Mouse (Mus musculus): ENCODE data around the gene Camk1d.

Camk1d gene

DNA sequence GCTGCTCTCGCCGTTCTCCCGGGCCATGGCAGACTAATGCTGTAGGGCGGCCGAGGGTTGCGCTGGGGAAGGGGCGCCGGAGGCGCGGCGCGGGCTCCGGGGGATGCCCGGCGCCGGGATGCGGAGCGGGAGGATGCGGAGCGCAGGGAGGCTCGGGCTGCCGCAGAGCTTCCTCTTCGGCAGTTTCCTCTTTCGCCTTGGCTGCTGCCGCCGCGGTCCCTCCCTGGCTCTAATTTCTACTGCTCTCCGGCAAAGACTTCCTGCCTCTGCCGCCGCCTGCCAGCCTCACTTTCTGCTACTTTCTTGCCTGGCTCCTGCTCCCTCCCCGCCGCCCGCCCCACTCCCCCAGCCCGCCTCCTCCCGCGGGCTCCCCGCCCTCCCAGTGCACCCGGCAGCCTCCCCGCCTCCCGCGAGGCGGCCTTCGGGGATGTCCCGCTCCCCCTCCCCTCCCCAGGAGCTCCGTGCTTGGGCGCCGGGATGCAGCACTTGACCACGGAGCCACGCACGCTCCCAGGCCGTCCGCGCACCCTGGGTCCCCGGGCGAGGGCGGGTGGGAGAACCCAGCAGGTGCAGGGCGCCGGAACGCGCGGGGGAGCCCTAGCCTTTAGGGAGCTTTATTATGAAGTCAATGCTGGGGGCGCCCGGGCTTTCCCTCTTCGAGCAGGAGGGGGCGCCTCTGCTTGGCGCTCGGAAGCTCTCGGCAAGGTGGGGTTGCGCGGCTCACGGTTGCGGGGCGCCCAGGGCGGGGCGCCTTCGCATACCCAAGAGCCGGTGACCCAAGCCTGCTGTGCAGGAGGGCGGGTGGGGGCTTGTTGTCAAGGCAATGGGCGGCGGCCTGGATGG is at the start of gene Camk1d:
Camk1d (minus strand) TSS at position 305 of the 843 bp plus-strand sequence.
- peak; percentile 85 to 87 for DNase-seq

DNA sequence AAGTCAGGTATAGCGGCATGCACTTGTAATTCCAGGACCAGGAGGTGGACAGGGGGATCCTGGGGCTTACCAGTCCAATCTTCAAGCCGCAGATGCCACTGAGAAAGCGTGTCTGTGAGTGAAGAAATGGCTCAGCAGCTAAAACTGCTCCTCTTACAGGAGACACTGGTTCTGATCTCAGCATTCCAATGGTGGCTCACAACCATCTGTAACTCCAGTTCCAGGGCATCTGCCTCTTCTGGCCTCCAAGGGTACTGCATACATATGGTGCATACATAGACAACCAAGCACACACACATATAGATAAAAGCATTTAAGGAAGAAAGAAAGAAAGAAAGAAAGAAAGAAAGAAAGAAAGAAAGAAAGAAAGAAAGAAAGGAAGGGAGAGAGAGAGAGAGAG is 47.7 kb upstream of the Camk1d start:
- DNase-seq, result no peak

- no peak for DNase-seq
These were observed 46.2 kb upstream of the Camk1d start for GRCm38 (mm10) chr2:5760479-5761008.

GRCm38 (mm10) chr2:5758569-5758968 is 44.3 kb upstream of the Camk1d start:
- DNase-seq, result no peak

- DNase-seq, result no peak
These were observed 36.6 kb upstream of the Camk1d start for GRCm38 (mm10) chr2:5750872-5751271.

- DNase-seq, result no peak
These were observed 34.9 kb upstream of the Camk1d start for GRCm38 (mm10) chr2:5749210-5749609.

DNA sequence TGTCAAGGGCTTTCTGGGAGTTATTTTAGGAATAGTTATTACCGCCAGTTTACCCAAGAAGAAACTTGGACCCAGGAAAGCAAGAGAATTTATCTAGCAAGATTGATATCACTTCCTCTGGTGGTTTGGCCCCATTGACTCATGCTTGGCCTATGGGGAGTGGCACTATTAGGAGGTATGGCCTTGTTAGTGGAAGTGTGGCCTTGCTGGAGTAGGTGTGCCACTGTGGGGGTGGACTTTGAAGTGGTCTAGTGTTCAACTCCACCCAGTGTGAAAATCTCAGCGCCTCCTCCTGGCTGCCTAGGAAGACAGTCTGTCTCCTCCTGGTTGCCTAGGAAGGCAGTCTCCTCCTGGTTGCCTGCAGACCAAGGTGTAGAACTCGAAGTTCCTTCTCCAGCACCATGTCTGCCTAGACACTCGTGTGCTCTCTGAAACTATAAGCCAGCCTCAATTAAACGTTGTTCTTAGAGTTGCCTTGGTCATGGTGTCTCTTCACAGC is 33.3 kb upstream of the Camk1d start:
- no peak for DNase-seq

GRCm38 (mm10) chr2:5746529-5746928 is 32.2 kb upstream of the Camk1d start:
- DNase-seq, result no peak

- no peak for DNase-seq
These were observed 29.6 kb upstream of the Camk1d start for GRCm38 (mm10) chr2:5743886-5744285.

GRCm38 (mm10) chr2:5740913-5741312 is 26.6 kb upstream of the Camk1d start:
- DNase-seq, result no peak

DNA sequence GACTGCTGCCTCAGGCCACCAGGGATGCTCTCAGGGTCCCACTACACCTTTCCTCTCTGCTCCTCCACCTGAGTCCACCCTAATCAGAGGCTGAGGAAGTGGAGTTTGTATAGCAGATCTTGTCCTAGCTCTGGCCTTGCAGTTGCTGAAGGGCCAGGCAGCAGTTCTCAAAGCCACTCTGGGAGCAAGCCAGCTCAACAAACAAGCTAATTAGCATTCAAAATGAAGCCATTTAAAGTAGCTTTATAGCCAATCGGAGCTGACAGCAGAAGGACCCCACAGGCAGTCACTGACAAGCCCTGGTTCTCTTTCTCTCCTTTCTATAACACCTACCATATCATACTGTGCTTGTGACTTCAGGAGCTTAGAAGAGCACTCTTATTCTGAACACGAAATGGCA is 21.6 kb upstream of the Camk1d start:
- DNase-seq, result no peak

DNA sequence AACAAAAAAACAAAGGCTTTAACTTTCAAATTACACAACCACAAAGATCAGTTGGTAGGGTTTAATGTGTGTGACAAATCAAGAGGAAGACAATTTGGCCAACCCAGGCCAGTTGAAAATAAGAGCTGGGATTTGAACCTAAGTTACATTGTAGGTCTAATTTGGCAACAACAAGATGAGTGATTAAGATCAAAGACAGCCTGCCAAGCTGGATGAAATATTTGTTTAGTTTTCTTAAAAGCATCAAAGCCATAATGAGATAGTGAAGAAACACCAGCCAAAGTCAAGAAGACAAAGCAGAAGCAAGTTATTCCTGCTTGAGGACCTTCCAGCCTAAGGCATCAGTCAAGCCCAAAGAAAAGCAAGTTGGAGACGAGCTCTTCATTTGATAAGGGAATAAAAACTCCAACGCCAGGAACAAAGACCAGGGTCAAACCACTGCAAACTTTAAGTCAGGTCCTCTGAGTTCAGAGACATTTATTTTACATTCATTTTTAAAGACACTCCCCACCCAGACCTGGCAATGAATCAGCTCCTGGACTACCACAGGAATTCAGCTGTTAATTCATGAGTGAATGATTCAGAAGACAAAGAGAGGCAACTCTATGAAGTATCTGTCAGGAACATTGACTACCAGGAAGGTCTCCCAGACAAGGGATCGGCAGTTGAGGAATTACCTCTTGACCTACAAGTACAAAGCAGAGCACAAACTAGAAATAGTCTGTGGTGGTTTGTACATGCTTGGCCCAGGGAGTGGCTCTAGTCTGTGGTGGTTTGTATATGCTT is 19.2 kb upstream of the Camk1d start:
- no peak for DNase-seq

GRCm38 (mm10) chr2:5732047-5732446 is 17.7 kb upstream of the Camk1d start:
- DNase-seq, result no peak

GRCm38 (mm10) chr2:5730364-5730792 is 16.1 kb upstream of the Camk1d start:
- no peak for DNase-seq

GRCm38 (mm10) chr2:5729931-5730330 is 15.6 kb upstream of the Camk1d start:
- DNase-seq, result no peak

GRCm38 (mm10) chr2:5725028-5725701 is 10.8 kb upstream of the Camk1d start:
- no peak for DNase-seq

- DNase-seq, result no peak
These were observed 3.4 kb upstream of the Camk1d start for GRCm38 (mm10) chr2:5717675-5718074.

DNA sequence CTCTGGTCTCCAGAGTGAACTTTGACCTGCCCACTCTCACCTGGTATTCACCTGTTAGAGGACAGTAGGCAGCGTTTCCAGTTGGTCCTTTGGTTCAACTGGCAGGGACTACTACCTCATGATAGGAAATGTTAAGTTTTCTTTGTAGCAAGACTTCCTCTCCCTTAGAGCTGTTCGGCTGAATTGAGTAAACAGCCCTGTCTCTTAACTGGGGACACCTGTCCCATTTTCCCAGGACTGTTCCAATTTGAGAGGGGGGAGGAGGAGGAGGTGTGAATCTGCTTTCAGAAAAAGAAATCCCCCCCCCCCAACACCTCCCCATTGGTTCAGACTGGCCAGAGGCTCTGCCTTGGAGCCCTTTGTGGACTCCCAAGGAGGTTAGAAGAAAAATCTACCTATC is 1.2 kb upstream of the Camk1d start:
- DNase-seq, result no peak

DNA sequence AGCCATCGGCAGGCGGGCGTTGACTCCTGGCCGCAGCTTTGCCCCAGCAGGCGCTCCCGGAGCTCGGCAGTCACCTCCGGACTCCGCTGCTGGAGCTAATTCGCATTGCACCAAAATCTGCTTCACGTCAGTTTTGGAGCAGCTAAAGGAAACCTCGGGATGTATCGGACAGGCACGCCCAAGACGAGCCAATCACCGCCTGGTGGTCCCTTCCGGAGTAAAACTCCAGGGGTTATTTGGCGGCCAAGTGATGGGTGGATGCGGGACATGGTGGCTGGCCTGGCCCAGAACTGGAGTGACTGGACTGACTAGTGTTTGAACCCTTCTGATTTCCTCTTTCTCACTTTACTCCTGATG is 717 bp upstream of the Camk1d start:
- no peak for DNase-seq

DNA sequence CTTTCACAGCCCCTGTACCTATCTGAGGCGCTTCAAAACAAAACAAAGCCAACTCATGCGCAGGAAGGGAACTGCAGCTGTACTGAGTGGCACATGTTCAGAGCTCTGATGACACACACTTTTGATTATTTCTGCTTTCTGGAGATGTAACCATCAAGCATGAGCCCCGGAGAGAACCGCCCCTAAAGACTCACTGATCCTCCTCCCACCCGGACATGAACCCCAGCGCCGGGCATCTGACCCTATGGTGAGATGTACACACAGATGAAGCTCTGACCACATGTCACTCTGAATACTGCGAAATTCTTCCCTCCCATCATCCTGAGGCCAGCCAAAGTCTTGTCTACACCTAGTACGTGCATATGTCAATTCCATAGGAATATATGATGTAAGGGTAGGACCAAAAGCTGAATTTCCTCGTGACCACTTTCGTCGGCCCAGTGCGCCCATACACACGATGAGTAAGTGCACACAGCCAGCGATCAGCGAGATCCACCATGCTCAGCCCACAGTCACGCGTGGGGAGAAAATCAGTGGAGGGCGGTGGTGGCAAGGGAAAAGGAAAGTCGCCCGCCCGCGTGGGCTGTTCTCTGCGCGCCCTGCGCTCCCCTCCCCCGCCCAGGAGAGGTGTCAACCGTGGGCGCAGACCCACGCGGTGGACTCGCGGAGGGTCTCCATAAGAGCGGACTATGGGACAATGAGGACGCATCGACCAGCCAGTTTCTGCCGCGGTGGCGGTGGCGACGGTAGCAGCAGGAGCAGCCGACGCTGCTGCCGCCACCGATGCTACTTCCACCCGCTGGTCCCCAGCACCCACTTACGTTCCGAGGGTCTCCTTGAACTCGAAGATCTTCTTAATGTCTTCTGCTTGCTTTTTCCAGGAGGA is 747 bp downstream of the Camk1d start:
- peak; percentile 43 to 59 for DNase-seq

GRCm38 (mm10) chr2:5712255-5712654 is 2.1 kb downstream of the Camk1d start:
- DNase-seq, result no peak

GRCm38 (mm10) chr2:5709911-5710310 is 4.4 kb downstream of the Camk1d start:
- no peak for DNase-seq
